Mouse (Mus musculus) lung, postnatal 0 days (tissue): ENCODE measurements around the gene Anxa11.

ENCODE experiments used
- CTCF ChIP-seq: IDR thresholded peaks from 2 replicates; pipeline ENCODE4 v1.5.1; 2016; ENCODE audit warnings: antibody characterized with exemption, mild to moderate bottlenecking
- EP300 ChIP-seq: IDR thresholded peaks from 2 replicates; pipeline ENCODE4 v1.6.1; 2016; ENCODE audit warnings: antibody characterized with exemption, mild to moderate bottlenecking, control low read depth

- TF ChIP-seq EP300 (no peak), CTCF (no peak)
These were observed 36.1 kb upstream of the Anxa11 start for GRCm38 (mm10) chr14:25805871-25806270.
